Mouse (Mus musculus) small intestine, adult 2 months (tissue): ENCODE measurements around the gene Gm13285. TPM values are rescaled to one million over a fixed set of nuclear protein-coding genes. Genes with fewer than 3 reads are reported as not detected.

Source experiments
- H3K27ac ChIP-seq: fragments of 200-500 bp; 2 replicates; pipeline ENCODE4 v1.5.1; 2012; ENCODE audit warnings: low read depth, low read length, control low read depth, inconsistent platforms; ENCODE audit not compliant: insufficient read depth
- H3K27me3 ChIP-seq: fragments of 200-500 bp; 2 replicates; pipeline ENCODE4 v1.6.1; 2012; ENCODE audit warnings: mild to moderate bottlenecking, moderate library complexity, low read length, inconsistent platforms; ENCODE audit not compliant: control insufficient read depth, insufficient read depth
- H3K36me3 ChIP-seq: fragments of 200-500 bp; 2 replicates; pipeline ENCODE4 v1.6.1; 2012; ENCODE audit warnings: mild to moderate bottlenecking, low read length, control low read depth, inconsistent platforms; ENCODE audit not compliant: control insufficient read depth, insufficient read depth
- H3K4me1 ChIP-seq: fragments of 200-500 bp; 2 replicates; pipeline ENCODE4 v1.6.1; 2012; ENCODE audit warnings: low read length, inconsistent platforms, mixed read lengths; ENCODE audit not compliant: control insufficient read depth, insufficient read depth, insufficient read length
- H3K4me3 ChIP-seq: fragments of 200-500 bp; 2 replicates; pipeline ENCODE4 v1.5.1; 2012; ENCODE audit warnings: low read depth, mild to moderate bottlenecking, control low read depth, inconsistent platforms, low read length, moderate library complexity
- CTCF ChIP-seq: fragments of 200-500 bp; IDR thresholded peaks from 2 replicates; pipeline ENCODE4 v1.5.1; 2012; ENCODE audit warnings: low read depth, mild to moderate bottlenecking, control low read depth, inconsistent platforms, low read length, moderate library complexity, mixed read lengths; ENCODE audit not compliant: insufficient replicate concordance, insufficient read length; ENCODE audit errors: extremely low read depth
- POLR2A ChIP-seq: fragments of 200-500 bp; IDR thresholded peaks from 2 replicates; pipeline ENCODE4 v1.6.1; 2012; ENCODE audit warnings: low read depth, mild to moderate bottlenecking, control low read depth, inconsistent platforms, low read length, moderate library complexity
- WGBS: fragments of 180-500 bp; shearing (Covaris S2); methylation state at CpG from one replicate; pipeline ENCODE4 v1.1.7; 2018; 5-methylcytosine and 5-hydroxymethylcytosine counted together
- polyA plus RNA-seq: library from polyadenylated mRNA; depleted of rRNA; stranded (reverse); fragments of >200 nt; gene quantifications from 2 replicates; pipeline ENCODE4 v1.2.3, GENCODE M21; 2012; rRNA removed

Gm13285 gene
- polyA plus RNA-seq, 1 experiment: not detected

GRCm38 (mm10) chr4:88845334-88845733 is 45.9 kb downstream of the Gm13285 start:
- H3K27me3 ChIP-seq: peaks cover 3% of the 10 kb centered on the region; the same call in 1 of the 2 replicates
- TF ChIP-seq POLR2A: no peak
- no peak for TF ChIP-seq CTCF
- H3K27ac ChIP-seq: no peak overlapping the region
- WGBS: 37% methylated on average over 2 of the region's 2 CpGs
- H3K4me3 ChIP-seq: no peak overlapping the region
- no peaks in the 10 kb centered on the region for H3K36me3 ChIP-seq
- H3K4me1 ChIP-seq: 0 out of 2 replicates have a peak, but pooled peaks cover 2% of the 10 kb centered on the region

- 69% methylated on average over 1 of the region's 1 CpGs for WGBS
Observed at GRCm38 (mm10) chr4:88849698-88850097, 50.2 kb downstream of the Gm13285 start, which contains the start of gene Ifna1. Gene Ifna1 (plus strand): TSS chr4:88850087.

More at GRCm38 (mm10) chr4:88849698-88850097, 50.2 kb downstream of the Gm13285 start, which contains the start of gene Ifna1:
- no peak for TF ChIP-seq CTCF
- Histone ChIP-seq H3K4me1 (no peaks in the 10 kb centered on the region), H3K27ac (no peak within 1 kb of the TSS), H3K4me3 (no peak within 1 kb of the TSS), H3K36me3 (no peaks in the 10 kb centered on the region), H3K27me3 (no peaks in the 10 kb centered on the region)

Other genes starting within 250 kb of the Gm13285 start
- not detected in 2 replicates for gene Ifna15, start 241.4 kb upstream of the Gm13285 start, polyA plus RNA-seq
- gene Ifna14, start 227.9 kb upstream of the Gm13285 start, polyA plus RNA-seq: not detected in 2 replicates
- not detected in 2 replicates for gene Ifna9, start 207.3 kb upstream of the Gm13285 start, polyA plus RNA-seq
- not detected in 2 replicates for gene Ifna12, start 196.3 kb upstream of the Gm13285 start, polyA plus RNA-seq
- gene C87499, start 165.3 kb upstream of the Gm13285 start, polyA plus RNA-seq: not detected in 2 replicates
- gene Ifna13, start 155.2 kb upstream of the Gm13285 start, polyA plus RNA-seq: not detected in 2 replicates
- gene Ifna16, start 122.7 kb upstream of the Gm13285 start, polyA plus RNA-seq: not detected in 2 replicates
- not detected in 2 replicates for gene Ifna2, start 115.8 kb upstream of the Gm13285 start, polyA plus RNA-seq
- gene Ifnab, start 108.3 kb upstream of the Gm13285 start, polyA plus RNA-seq: not detected in 2 replicates
- gene Gm26566, start 77.9 kb upstream of the Gm13285 start, polyA plus RNA-seq: 0.68 TPM in 1 of 2 replicates, not detected in the other
- gene Klhl9, start 77.2 kb upstream of the Gm13285 start, polyA plus RNA-seq: 6.5 and 11.3 TPM in 2 replicates
- not detected in 2 replicates for gene Gm13271, start 44.8 kb upstream of the Gm13285 start, polyA plus RNA-seq
- gene Gm13283, start 39.5 kb upstream of the Gm13285 start, polyA plus RNA-seq: 0.08 TPM in 2 replicates
- gene Gm13290, start 25.8 kb upstream of the Gm13285 start, polyA plus RNA-seq: not detected in 2 replicates
- not detected in 2 replicates for gene Gm13289, start 22.7 kb upstream of the Gm13285 start, polyA plus RNA-seq
- gene Gm13272, start 19.8 kb upstream of the Gm13285 start, polyA plus RNA-seq: not detected in 2 replicates
- not detected in 2 replicates for gene Ifnz, start 17.5 kb upstream of the Gm13285 start, polyA plus RNA-seq
- gene Gm13276, start 14.0 kb upstream of the Gm13285 start, polyA plus RNA-seq: not detected in 2 replicates
- gene Gm13277, start 11.0 kb upstream of the Gm13285 start, polyA plus RNA-seq: not detected in 2 replicates
- gene Gm13278, start 8.1 kb upstream of the Gm13285 start, polyA plus RNA-seq: not detected in 2 replicates
- not detected in 2 replicates for gene Gm13275, start 5.2 kb upstream of the Gm13285 start, polyA plus RNA-seq
- gene Gm13279, start 2.3 kb upstream of the Gm13285 start, polyA plus RNA-seq: not detected in 2 replicates
- gene Gm13287, start 3.6 kb downstream of the Gm13285 start, polyA plus RNA-seq: not detected in 2 replicates
- not detected in 2 replicates for gene Gm13288, start 5.9 kb downstream of the Gm13285 start, polyA plus RNA-seq
- not detected in 2 replicates for gene Ifna7, start 16.6 kb downstream of the Gm13285 start, polyA plus RNA-seq
- gene Ifna11, start 20.3 kb downstream of the Gm13285 start, polyA plus RNA-seq: not detected in 2 replicates
- gene Ifna6, start 27.8 kb downstream of the Gm13285 start, polyA plus RNA-seq: not detected in 2 replicates
- not detected in 2 replicates for gene Ifna5, start 35.9 kb downstream of the Gm13285 start, polyA plus RNA-seq
- gene Ifna4, start 42.2 kb downstream of the Gm13285 start, polyA plus RNA-seq: not detected in 2 replicates
- not detected in 2 replicates for gene Ifna1, start 50.4 kb downstream of the Gm13285 start, polyA plus RNA-seq
- 0.42 TPM in 1 of 2 replicates, not detected in the other for gene Ifne, start 80.5 kb downstream of the Gm13285 start, polyA plus RNA-seq